Comparison of ENCODE assay signal across 24 mouse cellular contexts in the genomic region with DNA sequence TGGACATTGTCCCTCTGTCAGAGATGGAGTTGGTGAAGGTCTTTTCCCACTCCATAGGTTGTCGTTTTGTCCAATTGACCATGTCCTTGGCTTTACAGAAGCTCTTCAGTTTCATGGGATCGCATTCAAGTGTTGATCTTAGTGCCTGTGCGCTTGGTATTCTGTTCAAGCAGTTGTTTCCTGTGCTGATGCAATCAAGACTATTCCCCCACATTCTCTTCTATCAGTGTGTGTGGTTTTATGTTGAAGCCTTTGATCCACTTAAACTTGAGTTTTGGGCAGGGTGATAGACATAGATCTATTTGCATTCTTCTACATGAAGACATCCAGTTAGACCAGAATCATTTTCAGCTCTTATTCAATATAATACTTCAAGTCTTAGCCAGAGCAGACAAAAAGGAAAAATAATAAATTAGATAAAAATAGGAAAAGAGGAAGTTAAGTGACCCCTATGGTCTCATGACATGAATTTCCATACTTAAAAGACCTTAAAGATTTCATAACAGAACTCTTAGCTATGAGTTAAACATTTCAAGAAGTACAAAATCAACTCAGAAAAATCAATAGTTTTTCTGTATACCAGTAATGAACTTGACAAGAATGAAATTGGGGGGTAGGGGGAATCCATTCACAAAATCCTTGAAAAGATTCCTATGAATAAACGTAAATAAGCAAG. TPM values are rescaled to one million over a fixed set of nuclear protein-coding genes. Genes with fewer than 3 reads are reported as not detected.
DNase-seq lines count a peak whose midpoint lies in the region; ATAC-seq and TF ChIP-seq lines count a peak whose summit lies in the region.
"Had no signal": no experiment of that assay in that cellular context is flagged by ENCODE, and none has a peak within 500 bp of the region (broad histone marks: within the 10 kb centered on the region; RNA-seq: fewer than 3 reads in every experiment).

No protein-coding gene starts in this region.

- no peak for TF ChIP-seq POLR2A in bone marrow macrophage, adult 2 months (IDR thresholded peaks at IDR 0.05; ENCODE audit: borderline replicate concordance, low read depth, low read length)

- no peak for ATAC-seq in heart, embryonic 11.5 days (replicated peaks; ENCODE audit: insufficient number of reproducible peaks, low FRiP score, low TSS enrichment)
- ATAC-seq in forebrain, embryonic 15.5 days (replicated peaks): no peak
- no peak for ATAC-seq in forebrain, embryonic 14.5 days
- ATAC-seq: forebrain, embryonic 16.5 days had no signal

- H3K4me1 ChIP-seq in heart, embryonic 11.5 days (ENCODE audit: control insufficient read depth, insufficient read depth, low read length): no peaks in the 10 kb centered on the region
- peaks cover 10% of the 10 kb centered on the region for H3K4me1 ChIP-seq in bone marrow macrophage, adult 2 months (ENCODE audit: control insufficient read depth, insufficient read depth, low read length)
- no peaks in the 10 kb centered on the region for H3K4me1 ChIP-seq in forebrain, embryonic 15.5 days
- no peaks in the 10 kb centered on the region for H3K4me1 ChIP-seq in forebrain, embryonic 14.5 days (ENCODE audit: control insufficient read depth, insufficient read depth, low read length)
- H3K4me1 ChIP-seq: embryonic facial prominence, embryonic 12.5 days; embryonic facial prominence, embryonic 15.5 days; heart, embryonic 10.5 days; hindbrain, embryonic 12.5 days; hindbrain, embryonic 15.5 days had no signal

- DNase-seq in heart, adult 11 months: peak; percentile 33
- no peak for DNase-seq in forebrain, embryonic 14.5 days (ENCODE audit: low spot score)
- DNase-seq in adrenal gland, adult 18-20 months (ENCODE audit: low spot score in 2 of 2): no peak
- DNase-seq: adrenal gland, adult 8-10 months; adrenal gland, postnatal 25 days; B cell, adult 2 months; cerebellum, adult 18-20 months; cerebellum, adult 9-10 months; cerebellum, postnatal 14 days; gastrocnemius, adult 2 months; gastrocnemius, postnatal 14 days; heart, adult 2 months had no signal

- H3K4me2 ChIP-seq in heart, embryonic 11.5 days: no peak overlapping the region
- H3K4me2 ChIP-seq in forebrain, embryonic 15.5 days (replicated peaks): no peak overlapping the region
- no peak overlapping the region for H3K4me2 ChIP-seq in forebrain, embryonic 14.5 days (ENCODE audit: low read length)
- H3K4me2 ChIP-seq: embryonic facial prominence, embryonic 12.5 days; embryonic facial prominence, embryonic 15.5 days; hindbrain, embryonic 12.5 days; hindbrain, embryonic 15.5 days had no signal

- no peaks in the 10 kb centered on the region for H3K36me3 ChIP-seq in heart, embryonic 11.5 days (ENCODE audit: control insufficient read depth, insufficient read depth, low read length)
- no peaks in the 10 kb centered on the region for H3K36me3 ChIP-seq in macrophage (ENCODE audit: inconsistent target)
- H3K36me3 ChIP-seq in forebrain, embryonic 15.5 days: no peaks in the 10 kb centered on the region
- no peaks in the 10 kb centered on the region for H3K36me3 ChIP-seq in forebrain, embryonic 14.5 days (ENCODE audit: control insufficient read depth, insufficient read depth, low read length)
- H3K36me3 ChIP-seq: embryonic facial prominence, embryonic 12.5 days; embryonic facial prominence, embryonic 15.5 days; G1E; heart, embryonic 10.5 days; hindbrain, embryonic 12.5 days; hindbrain, embryonic 15.5 days had no signal

- H3K27ac ChIP-seq in heart, embryonic 11.5 days (ENCODE audit: low read depth, low read length): no peak overlapping the region
- H3K27ac ChIP-seq in bone marrow macrophage, adult 2 months (ENCODE audit: insufficient read depth, low read depth, low read length): peak overlapping the region; percentile 90
- H3K27ac ChIP-seq in macrophage: peak overlapping the region; percentile 25; the same call in 1 of the 2 replicates
- H3K27ac ChIP-seq in forebrain, embryonic 15.5 days (replicated peaks): no peak overlapping the region
- no peak overlapping the region for H3K27ac ChIP-seq in forebrain, embryonic 14.5 days (ENCODE audit: low read depth, low read length)
- H3K27ac ChIP-seq: embryonic facial prominence, embryonic 12.5 days; embryonic facial prominence, embryonic 15.5 days; gastrocnemius, adult 2 months; heart, adult 2 months; heart, embryonic 10.5 days; hindbrain, embryonic 12.5 days; hindbrain, embryonic 15.5 days had no signal

- no peak overlapping the region for H3K9ac ChIP-seq in heart, embryonic 11.5 days (ENCODE audit: low read depth, low read length)
- no peak overlapping the region for H3K9ac ChIP-seq in forebrain, embryonic 15.5 days (replicated peaks)
- H3K9ac ChIP-seq in forebrain, embryonic 14.5 days (ENCODE audit: low read length): no peak overlapping the region
- H3K9ac ChIP-seq: embryonic facial prominence, embryonic 12.5 days; embryonic facial prominence, embryonic 15.5 days; hindbrain, embryonic 12.5 days; hindbrain, embryonic 15.5 days had no signal

- no peak for TF ChIP-seq CTCF in bone marrow macrophage, adult 2 months (IDR thresholded peaks at IDR 0.05; ENCODE audit: low read depth, low read length)

- no peaks in the 10 kb centered on the region for H3K27me3 ChIP-seq in heart, embryonic 11.5 days (ENCODE audit: control insufficient read depth, insufficient read depth, low read length)
- no peaks in the 10 kb centered on the region for H3K27me3 ChIP-seq in forebrain, embryonic 15.5 days
- no peaks in the 10 kb centered on the region for H3K27me3 ChIP-seq in forebrain, embryonic 14.5 days (replicated peaks; ENCODE audit: control insufficient read depth, insufficient read depth, low read length)
- H3K27me3 ChIP-seq: CH12.LX; embryonic facial prominence, embryonic 12.5 days; embryonic facial prominence, embryonic 15.5 days; hindbrain, embryonic 12.5 days; hindbrain, embryonic 15.5 days had no signal

- no peaks in the 10 kb centered on the region for H3K79me2 ChIP-seq in macrophage (ENCODE audit: inconsistent target)

- no peak overlapping the region for H3K4me3 ChIP-seq in heart, embryonic 11.5 days (ENCODE audit: low read depth, low read length)
- H3K4me3 ChIP-seq in bone marrow macrophage, adult 2 months (ENCODE audit: insufficient read depth, low read length): no peak overlapping the region
- no peak overlapping the region for H3K4me3 ChIP-seq in macrophage (ENCODE audit: inconsistent target)
- H3K4me3 ChIP-seq in forebrain, embryonic 15.5 days: no peak overlapping the region
- H3K4me3 ChIP-seq in forebrain, embryonic 14.5 days (ENCODE audit: low read depth, low read length): no peak overlapping the region
- H3K4me3 ChIP-seq: embryonic facial prominence, embryonic 12.5 days; embryonic facial prominence, embryonic 15.5 days; gastrocnemius, adult 2 months; heart, adult 2 months; heart, embryonic 10.5 days; hindbrain, embryonic 12.5 days; hindbrain, embryonic 15.5 days had no signal

- no peaks in the 10 kb centered on the region for H3K9me3 ChIP-seq in heart, embryonic 11.5 days (replicated peaks; ENCODE audit: control insufficient read depth, low read length)
- H3K9me3 ChIP-seq in forebrain, embryonic 15.5 days: no peaks in the 10 kb centered on the region
- H3K9me3 ChIP-seq in forebrain, embryonic 14.5 days (replicated peaks; ENCODE audit: control insufficient read depth, low read length): no peaks in the 10 kb centered on the region; the same call in 1 of the 2 replicates
- H3K9me3 ChIP-seq: embryonic facial prominence, embryonic 12.5 days; embryonic facial prominence, embryonic 15.5 days; G1E; heart, embryonic 10.5 days; hindbrain, embryonic 15.5 days had no signal

- WGBS in heart, embryonic 11.5 days (ENCODE audit: insufficient replicate concordance): 78% methylated on average over 4 of the region's 4 CpGs
- 33% methylated on average over 4 of the region's 4 CpGs for WGBS in macrophage (ENCODE audit: missing documents)
- WGBS in forebrain, embryonic 15.5 days: 88% methylated on average over 4 of the region's 4 CpGs
- WGBS in forebrain, embryonic 14.5 days: 91% methylated on average over 4 of the region's 4 CpGs

RNA-seq across cellular contexts. Expression of a gene that starts 12.4 kb away (rescaled TPM):
- polyA plus RNA-seq in heart, embryonic 11.5 days (2014; fragmentation: Nextera tagmentation; extraction: Ambion mirVana): 28.1 and 33.6 TPM in 2 replicates
- polyA plus RNA-seq in bone marrow macrophage, adult 2 months (2012; ENCODE audit: insufficient read depth, insufficient read length, missing spikeins): 2.2 and 3.2 TPM in 2 replicates
- total RNA-seq in macrophage (2018; cell fraction: chromatin; rRNA removed): 10 to 100 TPM in 2 of 26 experiments, 1 to 10 TPM in 24; 2.6 to 14.1 (median 6.0) TPM
- 10 to 100 TPM; 11.4 to 20.5 (median 16.0) TPM for total RNA-seq in macrophage (2018; cell fraction: cytosol; rRNA removed)
- total RNA-seq in macrophage (2018; cell fraction: nucleus; rRNA removed): 10 to 100 TPM in 16 of 26 experiments, 1 to 10 TPM in 10; 5.0 to 18.1 (median 10.5) TPM
- 9.6 to 26.2 TPM (median 20.0 TPM) in 3 replicates for polyA plus RNA-seq in macrophage (2018)
- polyA plus RNA-seq in forebrain, embryonic 15.5 days (2015; fragmentation: Nextera tagmentation; extraction: Ambion mirVana): 0.72 and 0.74 TPM in 2 replicates
- 0.70 and 0.84 TPM in 2 replicates for polyA plus RNA-seq in forebrain, embryonic 14.5 days (2014; fragmentation: Nextera tagmentation; extraction: Ambion mirVana)
- total RNA-seq in adrenal gland, adult 18-20 months (2021): 10 to 100 TPM; 13.1 to 15.5 TPM

Comparison
In these comparisons a context has a peak if more than half of its experiments do, and no peak if none do; other contexts are left out.
1. H3K27ac ChIP-seq: peak in bone marrow macrophage, adult 2 months (single experiment) and macrophage (single experiment); none in heart, embryonic 11.5 days (single experiment), forebrain, embryonic 15.5 days (single experiment) and forebrain, embryonic 14.5 days (single experiment).